Mouse (Mus musculus) midbrain, postnatal 0 days (tissue): ENCODE measurements around the gene Unc45a. TPM values are rescaled to one million over a fixed set of nuclear protein-coding genes. Genes with fewer than 3 reads are reported as not detected.
"Not testable (repeated sequence)": the region's sequence is repeated elsewhere in the genome, so short reads cannot be mapped to it uniquely, and the experiment has no call there.

ENCODE experiments used
- ATAC-seq: fragments of 200-750 bp; cut with Nextera tagmentation; 2 replicates; pipeline ENCODE4 v1.8.0; 2017; ENCODE audit warnings: moderate number of reproducible peaks, mild to moderate bottlenecking, moderate TSS enrichment, moderate library complexity; ENCODE audit not compliant: low FRiP score
- DNase-seq: peaks from one replicate; pipeline ENCODE4 v3.0.0-alpha.2; 2015; ENCODE audit warnings: low spot score
- H3K27ac ChIP-seq: fragments of 300-500 bp; sonication (generic); 2 replicates; pipeline ENCODE4 v1.5.1; 2014; ENCODE audit warnings: low read depth, mild to moderate bottlenecking, low read length, mixed read lengths
- H3K27me3 ChIP-seq: fragments of 300-500 bp; sonication (generic); 2 replicates; pipeline ENCODE4 v1.6.1; 2014; ENCODE audit warnings: low read length, control low read depth, mixed read lengths; ENCODE audit not compliant: insufficient read depth
- H3K36me3 ChIP-seq: fragments of 300-500 bp; sonication (generic); 2 replicates; pipeline ENCODE4 v1.6.1; 2014; ENCODE audit warnings: low read length, control low read depth, mixed read lengths; ENCODE audit not compliant: insufficient read depth
- H3K4me1 ChIP-seq: fragments of 300-500 bp; sonication (generic); 2 replicates; pipeline ENCODE4 v1.6.1; 2014; ENCODE audit warnings: mild to moderate bottlenecking, control low read depth, antibody characterized with exemption, low read length, mixed read lengths; ENCODE audit not compliant: insufficient read depth
- H3K4me2 ChIP-seq: fragments of 300-500 bp; sonication (generic); 2 replicates; pipeline ENCODE4 v1.6.1; 2014; ENCODE audit warnings: low read depth, mild to moderate bottlenecking, low read length, mixed read lengths; ENCODE audit not compliant: poor library complexity, severe bottlenecking
- H3K4me3 ChIP-seq: fragments of 300-500 bp; sonication (generic); 2 replicates; pipeline ENCODE4 v1.5.1; 2014; ENCODE audit warnings: low read depth, mild to moderate bottlenecking, low read length, moderate library complexity
- H3K9ac ChIP-seq: fragments of 300-500 bp; sonication (generic); replicated peaks from 2 replicates; pipeline ENCODE4 v1.6.1; 2014; ENCODE audit warnings: mild to moderate bottlenecking, low read length, moderate library complexity, mixed read lengths; ENCODE audit not compliant: poor library complexity, severe bottlenecking
- H3K9me3 ChIP-seq: fragments of 300-500 bp; sonication (generic); 2 replicates; pipeline ENCODE4 v1.6.1; 2016; ENCODE audit warnings: low read length, control low read depth
- CTCF ChIP-seq: IDR thresholded peaks from 2 replicates; pipeline ENCODE4 v1.5.1; 2016; ENCODE audit warnings: antibody characterized with exemption, mild to moderate bottlenecking
- WGBS: fragments of 180-500 bp; shearing (Covaris S2); extraction: QIAGEN DNeasy Blood & Tissue Kit; methylation state at CpG from one replicate; pipeline ENCODE4 v1.1.7; 2014; 5-methylcytosine and 5-hydroxymethylcytosine counted together
- polyA plus RNA-seq: library from polyadenylated mRNA; unstranded; fragments of >200 nt; fragmentation: Nextera tagmentation; extraction: Ambion mirVana; gene quantifications from 2 replicates; pipeline ENCODE4 v1.2.1, GENCODE M21; 2015
- total RNA-seq: library from RNA; depleted of rRNA; stranded (reverse); fragments of >200 nt; gene quantifications from 2 replicates; pipeline ENCODE4 v1.2.3, GENCODE M21; 2014

Unc45a gene
- total and polyA plus RNA-seq, 2 experiments from 2014 or later, result 51.0 to 55.9 TPM

DNA sequence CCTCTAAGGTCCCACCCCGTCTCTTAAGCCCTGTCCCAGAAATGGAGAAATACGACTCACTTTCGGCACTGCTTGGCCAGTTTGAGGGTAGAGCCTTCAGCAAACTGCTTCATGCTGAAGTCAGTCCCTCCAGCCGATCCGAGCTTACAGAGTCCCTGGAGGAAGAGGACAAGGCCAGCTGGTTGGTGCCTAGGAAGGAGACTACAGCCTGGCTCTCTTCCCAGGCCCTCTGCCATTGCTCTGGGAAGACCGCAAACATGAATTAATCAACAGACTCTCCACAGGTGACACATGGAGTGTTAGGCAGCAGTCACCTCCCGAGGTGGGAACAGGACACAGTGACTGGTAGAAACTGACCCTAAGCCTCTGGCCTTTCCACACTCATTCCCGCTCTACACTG lies 10.5 kb downstream of the Unc45a start:
- Histone ChIP-seq H3K27ac (no peak overlapping the region), H3K4me1 (no peaks in the 10 kb centered on the region), H3K36me3 (peaks cover 88% of the 10 kb centered on the region), H3K4me2 (no peak overlapping the region), H3K27me3 (no peaks in the 10 kb centered on the region), H3K9ac (no peak overlapping the region), H3K9me3 (no peaks in the 10 kb centered on the region), H3K4me3 (no peak overlapping the region)
- no peak for ATAC-seq
- DNase-seq, result no peak
- WGBS, result 81% methylated on average over 8 of the region's 8 CpGs
- TF ChIP-seq CTCF, result no peak

DNA sequence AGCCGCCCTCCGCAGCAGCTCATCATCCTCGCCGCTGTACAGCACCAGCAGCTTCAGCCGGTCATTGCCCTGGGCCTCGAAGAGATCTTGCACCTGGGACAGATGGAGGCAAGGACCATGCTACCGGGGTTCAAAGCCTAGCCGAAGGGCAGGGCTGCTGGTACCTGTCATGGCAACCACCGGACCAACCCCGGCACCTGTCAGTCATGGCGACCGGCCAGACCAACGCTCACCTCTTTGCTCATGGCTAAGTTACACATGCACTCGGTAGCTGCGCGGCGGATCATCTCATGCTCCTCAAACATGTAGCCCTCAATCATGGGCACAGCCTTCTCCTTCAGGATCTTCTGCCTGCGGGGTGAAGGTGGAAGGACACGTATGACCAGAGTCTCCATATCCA lies 14.7 kb downstream of the Unc45a start:
- H3K4me2 ChIP-seq, result no peak overlapping the region
- no peak for DNase-seq
- H3K36me3 ChIP-seq, result peaks cover 54% of the 10 kb centered on the region
- H3K9me3 ChIP-seq, result no peaks in the 10 kb centered on the region
- H3K9ac ChIP-seq, result no peak overlapping the region
- H3K4me3 ChIP-seq, result no peak overlapping the region
- no peak for TF ChIP-seq CTCF
- no peak overlapping the region for H3K27ac ChIP-seq
- ATAC-seq, result no peak
- peaks cover 7% of the 10 kb centered on the region for H3K4me1 ChIP-seq
- WGBS, result 98% methylated on average over 19 of the region's 19 CpGs
- no peaks in the 10 kb centered on the region for H3K27me3 ChIP-seq

DNA sequence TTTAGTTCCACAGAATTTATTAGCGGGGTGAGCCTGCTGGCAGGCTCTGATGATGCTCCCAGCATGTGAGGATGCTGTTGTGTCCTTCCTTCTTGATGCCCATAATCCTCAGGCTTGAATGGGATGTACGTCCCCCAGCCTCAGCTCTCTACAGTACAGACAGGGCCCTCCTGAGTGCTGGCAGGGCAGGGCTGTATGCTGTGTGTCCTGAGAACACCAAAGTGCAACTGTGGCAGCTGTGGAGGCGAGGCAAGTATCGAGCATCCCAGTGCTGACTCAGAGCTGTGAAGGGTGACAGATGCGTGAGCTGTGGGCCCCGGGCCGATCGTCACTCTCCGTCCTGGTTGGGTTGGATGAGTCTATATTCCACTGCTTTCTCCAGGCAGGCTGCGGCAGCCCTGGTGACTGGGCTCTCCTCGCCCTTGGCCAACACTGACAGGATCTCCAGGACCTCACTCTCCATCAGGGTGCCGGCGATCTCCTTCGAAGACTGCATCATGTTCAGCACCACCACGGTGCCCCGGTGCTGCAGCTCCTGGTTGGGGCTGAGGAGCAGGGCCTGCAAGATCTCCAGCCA lies 15.4 kb downstream of the Unc45a start:
- Histone ChIP-seq H3K4me3 (no peak overlapping the region), H3K4me1 (peaks cover 7% of the 10 kb centered on the region), H3K4me2 (no peak overlapping the region), H3K9me3 (no peaks in the 10 kb centered on the region), H3K27ac (no peak overlapping the region), H3K36me3 (peaks cover 53% of the 10 kb centered on the region), H3K9ac (no peak overlapping the region), H3K27me3 (no peaks in the 10 kb centered on the region)
- no peak for DNase-seq
- TF ChIP-seq CTCF, result no peak
- 95% methylated on average over 16 of the region's 16 CpGs for WGBS
- no peak for ATAC-seq

GRCm38 (mm10) chr7:80324816-80325119 lies 16.0 kb downstream of the Unc45a start:
- H3K27me3 ChIP-seq, ATAC-seq, DNase-seq, H3K9ac ChIP-seq, H3K9me3 ChIP-seq, H3K4me2 ChIP-seq, H3K27ac ChIP-seq, H3K4me1 ChIP-seq, H3K4me3 ChIP-seq: not testable (repeated sequence)
- H3K36me3 ChIP-seq, result peaks cover 52% of the 10 kb centered on the region
- 41% methylated on average over 4 of the region's 5 CpGs for WGBS

- peak; percentile 99 for ATAC-seq
- Histone ChIP-seq H3K4me3 (peak within 1 kb of the TSS; percentile 50), H3K9ac (peak within 1 kb of the TSS; percentile 62), H3K36me3 (peaks cover 46% of the 10 kb centered on the region), H3K9me3 (no peaks in the 10 kb centered on the region), H3K4me1 (peaks cover 7% of the 10 kb centered on the region), H3K4me2 (peak within 1 kb of the TSS; percentile 74), H3K27me3 (no peaks in the 10 kb centered on the region), H3K27ac (peak within 1 kb of the TSS; percentile 93)
- WGBS, result 2% methylated on average over 38 of the region's 38 CpGs
- TF ChIP-seq CTCF, result no peak
- DNase-seq, result peak; percentile 99
These were observed 16.6 kb downstream of the Unc45a start, which contains the start of gene Rccd1 for GRCm38 (mm10) chr7:80324043-80324815. Rccd1 (minus strand) TSS chr7:80324454.

DNA sequence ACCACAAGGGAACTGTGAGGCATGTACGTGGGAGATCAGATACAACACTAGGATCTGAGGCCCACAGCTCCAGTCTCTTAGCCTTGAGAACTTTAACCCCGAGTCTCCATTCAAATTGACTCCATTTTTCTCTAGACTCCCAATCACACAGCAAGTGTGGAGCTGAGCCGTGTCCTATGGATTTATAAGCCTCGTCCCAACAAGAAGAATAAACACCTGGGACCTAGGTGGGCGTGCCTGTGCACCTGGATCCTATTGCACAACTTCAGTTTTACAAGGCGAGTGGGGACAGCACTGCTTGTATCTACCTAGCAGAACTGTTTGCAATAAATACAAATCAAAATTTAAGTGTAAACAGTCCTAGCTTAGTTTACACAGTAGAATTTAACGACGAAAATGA lies 17.5 kb downstream of the Unc45a start:
- TF ChIP-seq CTCF, result no peak
- peak overlapping the region; percentile 50 for H3K4me3 ChIP-seq
- H3K27me3 ChIP-seq, result no peaks in the 10 kb centered on the region
- peak overlapping the region; percentile 93; the same call in 1 of the 2 replicates for H3K27ac ChIP-seq
- H3K4me1 ChIP-seq, result peaks cover 7% of the 10 kb centered on the region
- peak overlapping the region; percentile 74 for H3K4me2 ChIP-seq
- H3K9ac ChIP-seq, result peak overlapping the region; percentile 62
- ATAC-seq (no peak), DNase-seq (no peak)
- no peaks in the 10 kb centered on the region for H3K9me3 ChIP-seq
- peaks cover 45% of the 10 kb centered on the region for H3K36me3 ChIP-seq
- 19% methylated on average over 8 of the region's 8 CpGs for WGBS
